Mouse (Mus musculus) testis, adult 2 months (tissue): ENCODE results near the gene Acsm1.

Source experiments
- CTCF ChIP-seq: fragments of 200-500 bp; IDR thresholded peaks from 2 replicates; pipeline ENCODE4 v1.5.1; 2012; ENCODE audit warnings: low read depth, mild to moderate bottlenecking, inconsistent platforms, low read length, moderate library complexity; ENCODE audit not compliant: control insufficient read depth, insufficient read depth, insufficient replicate concordance
- POLR2A ChIP-seq: fragments of 200-500 bp; IDR thresholded peaks from 2 replicates; pipeline ENCODE4 v1.6.1; 2012; ENCODE audit warnings: low read depth, mild to moderate bottlenecking, inconsistent platforms, low read length, moderate library complexity; ENCODE audit not compliant: control insufficient read depth

- TF ChIP-seq CTCF, result no peak
- TF ChIP-seq POLR2A, result no peak
Measured at GRCm38 (mm10) chr7:119561441-119561840, 45.4 kb upstream of the Acsm1 start.
